Mouse (Mus musculus): ENCODE measurements around the gene Dll3. TPM values are rescaled to one million over a fixed set of nuclear protein-coding genes. Genes with fewer than 3 reads are reported as not detected.

The Dll3 gene
- polyA plus RNA-seq, 1 experiment = not detected

DNA sequence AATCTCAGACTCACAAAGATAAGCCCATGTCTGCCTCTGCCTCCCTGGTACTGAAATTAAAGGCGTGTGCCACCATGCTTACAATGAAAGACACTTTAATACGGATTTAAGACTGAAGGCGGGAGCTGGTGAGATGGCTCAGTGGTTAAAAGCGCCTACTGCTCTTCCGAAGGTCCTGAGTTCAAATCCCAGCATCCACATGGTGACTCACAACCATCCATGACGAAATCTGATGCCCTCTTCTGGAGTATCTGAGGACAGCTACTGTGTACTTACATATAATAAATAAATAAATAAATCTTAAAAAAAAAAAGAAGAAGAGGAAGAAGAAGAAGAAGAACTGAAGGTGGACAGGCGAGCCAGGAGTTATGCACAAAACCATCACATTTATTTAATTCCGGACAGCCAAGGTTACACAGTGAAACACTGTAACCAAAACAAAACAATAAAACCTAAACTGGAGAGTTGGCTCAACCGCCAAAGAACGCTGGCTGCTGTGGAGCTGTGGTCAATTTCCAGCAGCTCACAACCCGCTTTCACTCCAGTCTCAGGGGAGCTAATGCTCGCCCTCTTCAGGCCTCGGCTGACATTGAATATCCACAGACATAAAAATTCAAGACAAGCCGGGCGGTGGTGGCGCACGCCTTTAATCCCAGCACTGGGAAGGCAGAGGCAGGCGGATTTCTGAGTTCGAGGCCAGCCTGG, 37.3 kb upstream of the Dll3 start:
- WGBS = 15% methylated on average over 19 of the region's 19 CpGs
- Histone ChIP-seq H3K4me3 (replicated peaks; ENCODE audit: control insufficient read depth, low read depth, low read length) (peak overlapping the region; percentile 79), H3K27ac (ENCODE audit: control insufficient read depth, insufficient read depth, low read depth, low read length, poor library complexity) (peak overlapping the region; percentile 90), H3K4me1 (ENCODE audit: control insufficient read depth, insufficient read depth, low read length) (no peaks in the 10 kb centered on the region; the same call in 1 of the 2 replicates)
- peak; percentile 51 for TF ChIP-seq CTCF (IDR thresholded peaks at IDR 0.05; ENCODE audit: control insufficient read depth, insufficient read depth, low read length)
- TF ChIP-seq POLR2A (IDR thresholded peaks at IDR 0.05; ENCODE audit: borderline replicate concordance, control insufficient read depth, low read depth, low read length) = no peak

DNA sequence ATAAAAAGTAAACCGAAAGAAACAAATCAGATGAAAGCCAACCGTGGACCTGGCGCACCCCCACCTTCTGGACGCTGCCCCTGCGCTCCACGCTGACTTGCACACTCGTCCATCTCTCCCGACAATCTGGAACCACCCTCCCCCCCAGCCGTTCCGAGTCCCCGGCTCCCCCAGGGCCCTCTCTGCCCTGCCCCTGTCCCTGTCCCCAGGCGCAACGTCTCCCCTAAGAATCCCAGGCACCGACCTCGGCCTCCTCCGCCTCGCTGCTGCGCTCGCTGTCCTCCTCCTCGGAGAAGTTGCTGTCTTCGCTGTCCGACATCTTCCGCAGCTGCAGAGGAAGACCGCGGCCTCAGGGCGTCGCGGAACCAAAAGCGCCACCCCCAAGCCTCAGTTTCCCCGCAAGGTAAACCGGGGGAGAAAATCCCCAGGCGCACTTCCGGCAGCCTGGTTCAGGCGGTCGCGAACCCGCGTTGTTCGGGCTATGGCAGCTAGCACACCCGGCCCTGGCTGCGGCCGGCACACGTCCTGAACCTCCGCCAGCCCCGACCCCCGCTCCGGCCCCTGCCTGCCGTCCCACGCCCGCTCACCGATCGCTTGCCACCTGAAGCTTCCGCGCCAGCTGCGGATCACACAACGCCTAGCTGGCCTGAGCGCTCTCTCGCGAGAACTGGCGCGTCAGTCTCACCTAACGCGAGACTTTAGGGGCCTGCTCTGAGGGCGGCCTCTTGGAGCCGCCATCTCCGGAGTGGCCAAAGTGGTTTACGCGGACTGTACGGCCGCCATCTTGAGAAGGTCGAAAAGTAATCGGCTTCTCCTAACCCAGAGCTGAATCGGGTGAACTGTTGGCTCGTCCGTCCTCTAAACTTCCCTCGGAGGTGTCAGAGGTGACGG, 36.3 kb upstream of the Dll3 start, which contains the start of gene Supt5:
Gene Supt5, minus strand, starts transcription at position 639 of the 891 bp plus-strand sequence.
- peak within 1 kb of the TSS; percentile 90 for H3K27ac ChIP-seq (ENCODE audit: control insufficient read depth, insufficient read depth, low read depth, low read length, poor library complexity)
- TF ChIP-seq POLR2A (IDR thresholded peaks at IDR 0.05; ENCODE audit: borderline replicate concordance, control insufficient read depth, low read depth, low read length) = peak; percentile 97
- TF ChIP-seq CTCF (IDR thresholded peaks at IDR 0.05; ENCODE audit: control insufficient read depth, insufficient read depth, low read length) = no peak
- H3K4me1 ChIP-seq (ENCODE audit: control insufficient read depth, insufficient read depth, low read length) = no peaks in the 10 kb centered on the region; the same call in 1 of the 2 replicates
- H3K4me3 ChIP-seq (replicated peaks; ENCODE audit: control insufficient read depth, low read depth, low read length) = peak within 1 kb of the TSS; percentile 99
- WGBS = under 1% methylated on average over 77 of the region's 77 CpGs

DNA sequence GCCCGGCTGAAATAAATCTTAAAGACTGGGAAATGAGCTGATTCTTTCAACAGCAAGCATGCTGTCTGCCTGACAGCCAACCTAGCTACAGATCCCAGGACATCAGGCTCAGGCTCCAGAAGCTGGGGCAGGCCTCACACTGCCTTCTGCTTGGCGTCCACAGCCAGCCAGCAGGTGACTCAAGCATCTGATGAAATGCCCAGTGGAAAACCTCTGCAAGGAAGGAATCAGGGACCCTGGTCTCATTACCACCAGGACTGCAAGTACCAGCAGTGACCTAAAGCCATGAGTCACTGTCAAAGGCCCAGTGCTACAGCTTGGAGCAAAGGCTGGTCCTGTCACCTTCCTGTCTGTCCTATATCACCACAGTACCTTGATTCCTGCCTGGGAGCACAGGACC, 33.4 kb upstream of the Dll3 start:
- H3K4me1 ChIP-seq (ENCODE audit: control insufficient read depth, insufficient read depth, low read length) = no peaks in the 10 kb centered on the region; the same call in 1 of the 2 replicates
- no peak overlapping the region for H3K27ac ChIP-seq (ENCODE audit: control insufficient read depth, insufficient read depth, low read depth, low read length, poor library complexity)
- no peak overlapping the region for H3K4me3 ChIP-seq (replicated peaks; ENCODE audit: control insufficient read depth, low read depth, low read length)
- no peak for TF ChIP-seq CTCF (IDR thresholded peaks at IDR 0.05; ENCODE audit: control insufficient read depth, insufficient read depth, low read length)
- TF ChIP-seq POLR2A (IDR thresholded peaks at IDR 0.05; ENCODE audit: borderline replicate concordance, control insufficient read depth, low read depth, low read length) = no peak
- 76% methylated on average over 2 of the region's 2 CpGs for WGBS

DNA sequence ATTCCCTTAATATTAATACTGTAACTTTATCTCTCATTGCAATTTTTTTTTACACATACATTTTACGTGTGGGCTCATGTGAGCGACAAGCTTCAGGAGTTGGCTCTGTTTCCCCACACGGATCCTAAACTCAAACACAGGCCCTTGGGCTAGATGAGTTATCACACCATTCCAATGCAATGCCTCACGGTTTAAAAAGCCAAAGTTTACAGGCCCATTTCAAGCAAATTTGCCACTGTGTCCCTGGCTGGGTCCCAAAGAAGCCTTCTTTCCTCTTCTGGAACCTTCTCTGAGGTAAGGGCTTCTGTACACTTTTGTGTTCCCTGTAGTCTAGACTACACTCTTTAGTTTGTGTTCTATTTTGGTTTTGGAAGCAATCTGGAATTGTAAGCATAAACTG, 32.5 kb upstream of the Dll3 start:
- 87% methylated on average over 4 of the region's 4 CpGs for WGBS
- Histone ChIP-seq H3K4me1 (ENCODE audit: control insufficient read depth, insufficient read depth, low read length) (no peaks in the 10 kb centered on the region; the same call in 1 of the 2 replicates), H3K4me3 (replicated peaks; ENCODE audit: control insufficient read depth, low read depth, low read length) (no peak overlapping the region), H3K27ac (ENCODE audit: control insufficient read depth, insufficient read depth, low read depth, low read length, poor library complexity) (no peak overlapping the region)
- TF ChIP-seq CTCF (IDR thresholded peaks at IDR 0.05; ENCODE audit: control insufficient read depth, insufficient read depth, low read length) (no peak), POLR2A (IDR thresholded peaks at IDR 0.05; ENCODE audit: borderline replicate concordance, control insufficient read depth, low read depth, low read length) (no peak)

DNA sequence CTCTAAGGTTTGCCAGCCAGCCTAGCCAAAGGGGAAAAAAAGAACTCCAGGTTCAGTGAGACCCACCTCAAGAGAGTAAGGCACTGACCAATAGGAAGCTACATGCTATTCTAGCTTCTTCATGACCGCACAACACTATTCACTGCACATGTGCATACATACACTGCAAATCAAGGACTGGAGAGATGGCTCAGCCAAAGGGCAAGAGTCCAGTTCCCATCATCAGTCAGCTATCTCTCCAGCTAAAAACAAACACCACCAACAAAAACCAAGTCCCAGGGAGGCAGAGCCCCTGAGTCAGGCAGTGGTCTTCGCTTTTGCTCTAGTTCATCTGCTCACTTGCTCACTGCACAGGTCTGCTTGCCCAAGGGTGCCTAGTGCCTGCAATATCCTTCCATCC, 26.2 kb upstream of the Dll3 start:
- 98% methylated on average over 2 of the region's 2 CpGs for WGBS
- TF ChIP-seq CTCF (IDR thresholded peaks at IDR 0.05; ENCODE audit: control insufficient read depth, insufficient read depth, low read length) (no peak), POLR2A (IDR thresholded peaks at IDR 0.05; ENCODE audit: borderline replicate concordance, control insufficient read depth, low read depth, low read length) (no peak)
- Histone ChIP-seq H3K4me1 (ENCODE audit: control insufficient read depth, insufficient read depth, low read length) (no peaks in the 10 kb centered on the region), H3K4me3 (replicated peaks; ENCODE audit: control insufficient read depth, low read depth, low read length) (no peak overlapping the region), H3K27ac (ENCODE audit: control insufficient read depth, insufficient read depth, low read depth, low read length, poor library complexity) (no peak overlapping the region)

DNA sequence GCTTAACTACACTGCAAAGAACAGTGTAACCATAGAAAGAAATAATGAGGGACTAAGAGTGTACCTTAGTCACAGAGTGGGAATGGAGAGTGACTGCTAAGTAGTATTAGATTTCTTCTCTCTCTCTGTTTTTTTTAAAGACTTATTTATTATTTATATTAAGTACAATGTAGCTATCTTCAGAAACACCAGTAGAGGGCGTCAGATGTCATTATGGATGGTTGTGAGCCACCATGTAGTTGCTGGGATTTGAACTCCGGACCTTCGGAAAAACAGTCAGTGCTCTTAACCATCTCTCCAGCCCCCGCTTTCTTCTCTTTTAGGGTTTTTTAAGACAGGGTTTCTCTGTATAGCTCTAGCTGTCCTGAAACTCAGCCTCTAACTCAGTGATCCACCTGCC, 24.4 kb upstream of the Dll3 start:
- 83% methylated on average over 4 of the region's 4 CpGs for WGBS
- no peak overlapping the region for H3K4me3 ChIP-seq (replicated peaks; ENCODE audit: control insufficient read depth, low read depth, low read length)
- TF ChIP-seq POLR2A (IDR thresholded peaks at IDR 0.05; ENCODE audit: borderline replicate concordance, control insufficient read depth, low read depth, low read length) = no peak
- no peak for TF ChIP-seq CTCF (IDR thresholded peaks at IDR 0.05; ENCODE audit: control insufficient read depth, insufficient read depth, low read length)
- no peaks in the 10 kb centered on the region for H3K4me1 ChIP-seq (ENCODE audit: control insufficient read depth, insufficient read depth, low read length)
- no peak overlapping the region for H3K27ac ChIP-seq (ENCODE audit: control insufficient read depth, insufficient read depth, low read depth, low read length, poor library complexity)

DNA sequence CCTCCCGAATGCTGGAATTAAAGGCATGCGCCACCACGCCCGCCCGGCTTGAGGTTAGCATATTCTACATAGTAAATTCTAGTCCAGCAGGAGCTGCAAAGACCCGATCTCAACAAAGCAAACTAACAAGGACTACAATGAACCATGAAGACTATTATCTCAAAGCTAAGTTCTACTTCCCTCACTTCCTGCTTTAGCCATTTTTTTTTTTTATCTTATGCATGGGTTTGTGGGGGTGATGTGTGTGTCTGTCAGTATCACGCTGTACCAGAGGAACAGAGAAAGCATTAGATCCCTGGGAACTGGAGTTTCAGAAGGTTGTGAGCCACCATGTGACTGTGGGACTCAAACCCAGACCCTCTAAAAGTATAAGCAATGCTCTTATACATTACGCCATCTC, 23.3 kb upstream of the Dll3 start:
- TF ChIP-seq CTCF (IDR thresholded peaks at IDR 0.05; ENCODE audit: control insufficient read depth, insufficient read depth, low read length) (no peak), POLR2A (IDR thresholded peaks at IDR 0.05; ENCODE audit: borderline replicate concordance, control insufficient read depth, low read depth, low read length) (no peak)
- no peak overlapping the region for H3K27ac ChIP-seq (ENCODE audit: control insufficient read depth, insufficient read depth, low read depth, low read length, poor library complexity)
- H3K4me1 ChIP-seq (ENCODE audit: control insufficient read depth, insufficient read depth, low read length) = no peaks in the 10 kb centered on the region
- WGBS = 88% methylated on average over 8 of the region's 8 CpGs
- no peak overlapping the region for H3K4me3 ChIP-seq (replicated peaks; ENCODE audit: control insufficient read depth, low read depth, low read length)
